In genomic region chr6:108249918-108250225, GRCm38 (mm10) we compare ENCODE assay signal across 16 mouse cellular contexts. TPM values are rescaled to one million over a fixed set of nuclear protein-coding genes. Genes with fewer than 3 reads are reported as not detected.
DNase-seq lines count a peak whose midpoint lies in the region; ATAC-seq and TF ChIP-seq lines count a peak whose summit lies in the region.
"Had no signal": no experiment of that assay in that cellular context is flagged by ENCODE, and none has a peak within 500 bp of the region (broad histone marks: within the 10 kb centered on the region; RNA-seq: fewer than 3 reads in every experiment).

No protein-coding gene starts in this region.

- no peak for TF ChIP-seq POLR2A in MEL (IDR thresholded peaks at IDR 0.05; ENCODE audit: control insufficient read depth in 1 of 2, insufficient read depth in 1 of 2, low read depth in 1 of 2, low read length in 2 of 2, poor library complexity in 1 of 2)

- ATAC-seq in heart, embryonic 16.5 days (replicated peaks; ENCODE audit: extremely low read depth, insufficient read depth, low FRiP score), result no peak
- no peak for ATAC-seq in heart, embryonic 12.5 days (ENCODE audit: insufficient number of reproducible peaks, low FRiP score)
- ATAC-seq in embryonic facial prominence, embryonic 13.5 days (ENCODE audit: insufficient number of reproducible peaks, insufficient read depth, low FRiP score, low TSS enrichment, low read depth), result no peak
- ATAC-seq in hindbrain, embryonic 13.5 days (ENCODE audit: low FRiP score), result no peak
- no peak for ATAC-seq in CD4-positive, CD25-positive, alpha-beta regulatory T cell, adult 4 months
- ATAC-seq: activated CD4-positive, CD25-positive, alpha-beta regulatory T cell, adult 4 months had no signal

- H3K9ac ChIP-seq in heart, embryonic 16.5 days (ENCODE audit: low read length), result no peak overlapping the region
- no peak overlapping the region for H3K9ac ChIP-seq in heart, embryonic 12.5 days
- no peak overlapping the region for H3K9ac ChIP-seq in MEL (ENCODE audit: control insufficient read depth, low read depth, low read length, poor library complexity, severe bottlenecking)
- H3K9ac ChIP-seq in embryonic facial prominence, embryonic 13.5 days, result no peak overlapping the region
- H3K9ac ChIP-seq in hindbrain, embryonic 13.5 days, result no peak overlapping the region
- H3K9ac ChIP-seq: embryonic facial prominence, embryonic 12.5 days; limb, embryonic 15.5 days had no signal

- no peak overlapping the region for H3K4me2 ChIP-seq in heart, embryonic 16.5 days (ENCODE audit: low read depth, low read length)
- H3K4me2 ChIP-seq in heart, embryonic 12.5 days, result no peak overlapping the region
- H3K4me2 ChIP-seq in embryonic facial prominence, embryonic 13.5 days, result no peak overlapping the region
- H3K4me2 ChIP-seq in hindbrain, embryonic 13.5 days, result no peak overlapping the region
- H3K4me2 ChIP-seq: embryonic facial prominence, embryonic 12.5 days; limb, embryonic 15.5 days had no signal

- no peak for DNase-seq in MEL (ENCODE audit: low read depth, low spot score)
- no peak for DNase-seq in heart, postnatal 25 days (ENCODE audit: low spot score)
- DNase-seq in spleen, postnatal 10 days (ENCODE audit: low spot score in 2 of 2), result no peak
- DNase-seq: cerebellum, adult 8-10 months; lung, postnatal 10 days; right cerebral cortex, postnatal 4 days; thymus, postnatal 4 days had no signal

- peaks cover 1% of the 10 kb centered on the region; the same call in 1 of the 2 replicates for H3K79me2 ChIP-seq in MEL (ENCODE audit: control insufficient read depth, insufficient read depth, low read length, poor library complexity)

- no peaks in the 10 kb centered on the region for H3K9me3 ChIP-seq in heart, embryonic 16.5 days (replicated peaks; ENCODE audit: control insufficient read depth, low read length)
- H3K9me3 ChIP-seq in heart, embryonic 12.5 days (replicated peaks), result no peaks in the 10 kb centered on the region
- H3K9me3 ChIP-seq in MEL (replicated peaks; ENCODE audit: insufficient read depth, low read length), result no peaks in the 10 kb centered on the region
- H3K9me3 ChIP-seq in embryonic facial prominence, embryonic 13.5 days, result no peaks in the 10 kb centered on the region
- no peaks in the 10 kb centered on the region for H3K9me3 ChIP-seq in hindbrain, embryonic 13.5 days
- H3K9me3 ChIP-seq: embryonic facial prominence, embryonic 12.5 days; limb, embryonic 15.5 days had no signal

- intact Hi-C loops in heart, postnatal 25 days (cut with DNase I), result no loop called here

- peaks cover 35% of the 10 kb centered on the region for H3K4me1 ChIP-seq in heart, embryonic 16.5 days (ENCODE audit: control insufficient read depth, insufficient read depth, low read length)
- peaks cover 57% of the 10 kb centered on the region for H3K4me1 ChIP-seq in heart, embryonic 12.5 days (replicated peaks)
- H3K4me1 ChIP-seq in MEL (ENCODE audit: control insufficient read depth in 1 of 2, insufficient read depth in 2 of 2, low read length in 2 of 2), result peaks cover 6 to 7% of the 10 kb centered on the region in 2 experiments; a peak in 2 of 4 replicates
- peaks cover 42% of the 10 kb centered on the region for H3K4me1 ChIP-seq in embryonic facial prominence, embryonic 13.5 days
- H3K4me1 ChIP-seq in hindbrain, embryonic 13.5 days (replicated peaks), result peaks cover 20% of the 10 kb centered on the region

- WGBS in heart, embryonic 16.5 days, result 62% methylated on average over 3 of the region's 3 CpGs
- 72% methylated on average over 3 of the region's 3 CpGs for WGBS in heart, embryonic 12.5 days
- 43% methylated on average over 3 of the region's 3 CpGs for WGBS in embryonic facial prominence, embryonic 13.5 days
- 40% methylated on average over 3 of the region's 3 CpGs for WGBS in hindbrain, embryonic 13.5 days

- H3K36me3 ChIP-seq in heart, embryonic 16.5 days (ENCODE audit: control insufficient read depth, insufficient read depth), result no peaks in the 10 kb centered on the region
- H3K36me3 ChIP-seq in heart, embryonic 12.5 days, result no peaks in the 10 kb centered on the region
- peaks cover 0 to 9% of the 10 kb centered on the region in 2 experiments; a peak in 2 of 4 replicates for H3K36me3 ChIP-seq in MEL (ENCODE audit: control insufficient read depth in 1 of 2, insufficient read depth in 2 of 2, low read length in 2 of 2)
- H3K36me3 ChIP-seq in embryonic facial prominence, embryonic 13.5 days, result no peaks in the 10 kb centered on the region
- no peaks in the 10 kb centered on the region for H3K36me3 ChIP-seq in hindbrain, embryonic 13.5 days
- H3K36me3 ChIP-seq: embryonic facial prominence, embryonic 12.5 days; limb, embryonic 15.5 days had no signal

- no peaks in the 10 kb centered on the region for H3K27me3 ChIP-seq in heart, embryonic 16.5 days (ENCODE audit: control insufficient read depth, insufficient read depth, low read length)
- no peaks in the 10 kb centered on the region for H3K27me3 ChIP-seq in heart, embryonic 12.5 days (replicated peaks)
- H3K27me3 ChIP-seq in MEL (ENCODE audit: control insufficient read depth in 1 of 2, insufficient read depth in 2 of 2, low read length in 2 of 2), result no peaks in the 10 kb centered on the region
- H3K27me3 ChIP-seq in embryonic facial prominence, embryonic 13.5 days, result no peaks in the 10 kb centered on the region
- no peaks in the 10 kb centered on the region for H3K27me3 ChIP-seq in hindbrain, embryonic 13.5 days
- H3K27me3 ChIP-seq: embryonic facial prominence, embryonic 12.5 days; limb, embryonic 15.5 days had no signal

- TF ChIP-seq CTCF in MEL (IDR thresholded peaks at IDR 0.05 in 2 of 3, conservative IDR thresholded peaks at IDR 0.05 in 1 of 3; ENCODE audit: control insufficient read depth in 1 of 3, insufficient read depth in 1 of 3, low read depth in 2 of 3, low read length in 3 of 3, poor library complexity in 1 of 3, severe bottlenecking in 1 of 3), result no peak

- 0 out of 2 replicates have a peak overlapping the region, but pooled peaks have one; percentile 2 for H3K27ac ChIP-seq in heart, embryonic 16.5 days (ENCODE audit: low read length)
- no peak overlapping the region for H3K27ac ChIP-seq in heart, embryonic 12.5 days (ENCODE audit: poor library complexity, severe bottlenecking)
- H3K27ac ChIP-seq in MEL (ENCODE audit: control insufficient read depth, low read depth, low read length), result no peak overlapping the region
- peak overlapping the region; percentile 45; the same call in 1 of the 2 replicates for H3K27ac ChIP-seq in embryonic facial prominence, embryonic 13.5 days
- H3K27ac ChIP-seq in hindbrain, embryonic 13.5 days, result peak overlapping the region; percentile 14; the same call in 1 of the 2 replicates

- TF ChIP-seq EP300 in MEL (IDR thresholded peaks at IDR 0.05; ENCODE audit: low read depth in 1 of 2, low read length in 2 of 2), result no peak

- no peak overlapping the region for H3K4me3 ChIP-seq in heart, embryonic 16.5 days (ENCODE audit: low read length)
- H3K4me3 ChIP-seq in heart, embryonic 12.5 days, result no peak overlapping the region
- no peak overlapping the region for H3K4me3 ChIP-seq in MEL (ENCODE audit: control insufficient read depth in 1 of 2, insufficient read depth in 1 of 2, low read depth in 2 of 2, low read length in 2 of 2)
- H3K4me3 ChIP-seq in embryonic facial prominence, embryonic 13.5 days, result no peak overlapping the region
- H3K4me3 ChIP-seq in hindbrain, embryonic 13.5 days, result no peak overlapping the region
- H3K4me3 ChIP-seq: embryonic facial prominence, embryonic 12.5 days; heart, adult 2 months; limb, embryonic 15.5 days had no signal

- no peak for TF ChIP-seq RAD21 in MEL (IDR thresholded peaks at IDR 0.05; ENCODE audit: low read depth, low read length)

TF ChIP-seq in MEL, 35 proteins besides CTCF, POLR2A, EP300 and RAD21:
- no peak for TF ChIP-seq GATA1 (IDR thresholded peaks at IDR 0.05; ENCODE audit: low read depth, low read length)
- TF ChIP-seq POLR2AphosphoS5 (IDR thresholded peaks at IDR 0.05; ENCODE audit: borderline replicate concordance, low read depth, low read length), result no peak
- TF ChIP-seq MAFK (IDR thresholded peaks at IDR 0.05; ENCODE audit: borderline replicate concordance, low read depth, low read length), result no peak
- TF ChIP-seq RCOR1 (IDR thresholded peaks at IDR 0.05; ENCODE audit: low read depth, low read length), result peak; percentile 51
- TF ChIP-seq UBTF (IDR thresholded peaks at IDR 0.05; ENCODE audit: borderline replicate concordance, insufficient read depth, low read depth, low read length), result no peak

RNA-seq across cellular contexts. Expression of gene Itpr1, which starts 37.0 kb away (rescaled TPM):
- polyA plus RNA-seq in heart, embryonic 16.5 days (2015; fragmentation: Nextera tagmentation; extraction: Ambion mirVana), result 10.8 and 12.3 TPM in 2 replicates
- 22.0 and 22.7 TPM in 2 replicates for polyA plus RNA-seq in heart, embryonic 12.5 days (2016; fragmentation: Nextera tagmentation; extraction: Ambion mirVana)
- total RNA-seq in MEL (2012; rRNA removed), result 12.2 and 15.6 TPM in 2 replicates
- polyA plus RNA-seq in MEL (2012; ENCODE audit: insufficient read depth in 1 of 2, insufficient read length in 2 of 2, low read depth in 1 of 2, low replicate concordance in 2 of 2, missing spikeins in 1 of 2), result 10 to 100 TPM in 1 of 2 experiments, not detected in 1; 19.0 TPM
- polyA plus RNA-seq in embryonic facial prominence, embryonic 13.5 days (2015; fragmentation: Nextera tagmentation; extraction: Ambion mirVana), result 7.8 and 11.2 TPM in 2 replicates
- 4.2 and 6.1 TPM in 2 replicates for polyA plus RNA-seq in hindbrain, embryonic 13.5 days (2015; fragmentation: Nextera tagmentation; extraction: Ambion mirVana)
- 10 to 100 TPM; 15.1 to 24.4 TPM for polyA plus RNA-seq in CD4-positive, CD25-positive, alpha-beta regulatory T cell, adult 4 months (2017; shearing (Covaris generic))
- 10 to 100 TPM; 44.1 to 44.2 TPM for total RNA-seq in heart, postnatal 25 days (2021)

Comparison
In these comparisons a context has a peak if more than half of its experiments do, and no peak if none do; other contexts are left out.
1. H3K27ac ChIP-seq: peak in heart, embryonic 16.5 days (single experiment), embryonic facial prominence, embryonic 13.5 days (single experiment) and hindbrain, embryonic 13.5 days (single experiment); none in heart, embryonic 12.5 days (single experiment) and MEL (single experiment).